Comparison of ENCODE assay signal across 39 mouse cellular contexts in the genomic region with DNA sequence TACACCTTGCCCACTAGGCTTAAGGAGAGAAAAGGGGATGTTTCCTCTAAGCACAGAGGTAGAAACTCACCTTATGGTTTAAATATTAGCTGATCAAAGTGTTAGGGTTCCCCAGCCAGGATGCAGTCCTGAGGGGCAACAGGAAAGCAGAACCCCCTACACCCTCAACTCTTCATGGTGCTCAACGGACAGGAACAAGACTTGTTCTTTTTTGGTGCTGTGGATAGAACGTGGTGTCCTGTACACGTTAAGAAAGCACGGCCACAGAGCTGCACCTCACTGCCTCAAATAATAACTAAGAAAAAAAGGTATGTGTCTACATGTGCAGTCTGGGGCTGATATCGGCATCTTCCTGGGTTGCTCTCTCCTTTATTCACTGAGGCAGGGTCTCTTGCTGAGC. TPM values are rescaled to one million over a fixed set of nuclear protein-coding genes. Genes with fewer than 3 reads are reported as not detected.
"Had no signal": no experiment of that assay in that cellular context is flagged by ENCODE, and none has a peak within 500 bp of the region (broad histone marks: within the 10 kb centered on the region; RNA-seq: fewer than 3 reads in every experiment).

No protein-coding gene starts in this region.

- H3K4me3 ChIP-seq: heart, embryonic 12.5 days; heart, embryonic 13.5 days; heart, embryonic 15.5 days; hindbrain, embryonic 10.5 days; hindbrain, embryonic 12.5 days; hindbrain, embryonic 13.5 days; hindbrain, embryonic 15.5 days; intestine, embryonic 15.5 days; kidney, embryonic 15.5 days; layer of hippocampus, adult 2 months; left cerebral cortex, adult 2 months had no signal

- H3K27ac ChIP-seq: heart, embryonic 13.5 days; heart, embryonic 15.5 days; hindbrain, embryonic 10.5 days; hindbrain, embryonic 12.5 days; hindbrain, embryonic 13.5 days; hindbrain, embryonic 14.5 days; hindbrain, embryonic 15.5 days; hindbrain, postnatal 0 days; intestine, embryonic 15.5 days; kidney, embryonic 15.5 days; kidney, postnatal 0 days; layer of hippocampus, adult 2 months; left cerebral cortex, adult 2 months had no signal

- ATAC-seq: hindbrain, embryonic 16.5 days; hindbrain, postnatal 0 days; inflammation-experienced regulatory T-cells, adult 6 months; intestine, embryonic 15.5 days; intestine, embryonic 16.5 days; intestine, postnatal 0 days had no signal

- H3K4me2 ChIP-seq: heart, embryonic 11.5 days; heart, embryonic 12.5 days; heart, embryonic 13.5 days; heart, embryonic 15.5 days; hindbrain, embryonic 12.5 days; hindbrain, embryonic 13.5 days; hindbrain, embryonic 14.5 days; hindbrain, embryonic 15.5 days; intestine, embryonic 15.5 days; kidney, embryonic 15.5 days had no signal

- H3K9ac ChIP-seq: heart, embryonic 12.5 days; heart, embryonic 13.5 days; heart, embryonic 15.5 days; hindbrain, embryonic 12.5 days; hindbrain, embryonic 13.5 days; hindbrain, embryonic 14.5 days; hindbrain, embryonic 15.5 days; intestine, embryonic 15.5 days; kidney, embryonic 15.5 days had no signal

- H3K4me1 ChIP-seq: hindbrain, embryonic 10.5 days; hindbrain, embryonic 12.5 days; hindbrain, embryonic 13.5 days; hindbrain, embryonic 15.5 days; intestine, embryonic 15.5 days; kidney, embryonic 15.5 days had no signal

- H3K36me3 ChIP-seq: heart, embryonic 12.5 days; heart, embryonic 13.5 days; heart, embryonic 15.5 days; hindbrain, embryonic 10.5 days; hindbrain, embryonic 12.5 days; hindbrain, embryonic 13.5 days; hindbrain, embryonic 15.5 days; intestine, embryonic 15.5 days; kidney, embryonic 15.5 days had no signal

- H3K9me3 ChIP-seq: heart, embryonic 12.5 days; heart, embryonic 13.5 days; heart, embryonic 15.5 days; hindbrain, embryonic 10.5 days; hindbrain, embryonic 12.5 days; hindbrain, embryonic 13.5 days; hindbrain, embryonic 15.5 days; intestine, embryonic 15.5 days; kidney, embryonic 15.5 days had no signal

- DNase-seq: heart, postnatal 10 days; heart, postnatal 14 days; heart, postnatal 36 days; kidney, adult 11 months; kidney, adult 18-20 months; kidney, adult 2 months; kidney, adult 8-10 months; kidney, adult 9 months; kidney, postnatal 10 days; kidney, postnatal 14 days; kidney, postnatal 25 days; kidney, postnatal 36 days; kidney, postnatal 4 days; layer of hippocampus, adult 9-11 months; layer of hippocampus, postnatal 36 days had no signal

- H3K27me3 ChIP-seq: hindbrain, embryonic 12.5 days; hindbrain, embryonic 13.5 days had no signal

RNA-seq across cellular contexts. Expression of a gene that starts 53.3 kb away (rescaled TPM):
- total RNA-seq: heart, postnatal 10 days; heart, postnatal 14 days; heart, postnatal 25 days; heart, postnatal 36 days; left cerebral cortex, adult 18-20 months; left cerebral cortex, adult 2 months had no signal
- polyA plus RNA-seq: heart, embryonic 13.5 days; heart, embryonic 14.5 days; inflammation-experienced regulatory T-cells, adult 6 months; intestine, embryonic 16.5 days; intestine, postnatal 0 days; kidney, embryonic 16.5 days; large intestine, adult 2 months had no signal
